Mouse (Mus musculus) CH12.LX (cell line): Measurements from ENCODE around the gene Tac2.

ENCODE experiments used
- ETS1 ChIP-seq: conservative IDR thresholded peaks from 2 replicates; pipeline ENCODE4 v1.6.1; 2012; ENCODE audit warnings: low read depth, mild to moderate bottlenecking, inconsistent platforms, low read length, improper control_type of control experiment, moderate library complexity
- MYC ChIP-seq: IDR thresholded peaks from 2 replicates; pipeline ENCODE4 v1.6.1; 2011; ENCODE audit warnings: low read depth, mild to moderate bottlenecking, improper control_type of control experiment, low read length
- PAX5 ChIP-seq: IDR thresholded peaks from 2 replicates; pipeline ENCODE4 v1.6.1; 2012; ENCODE audit warnings: low read length, inconsistent platforms, mixed read lengths
- UBTF ChIP-seq: IDR thresholded peaks from 2 replicates; pipeline ENCODE4 v1.6.1; 2012; ENCODE audit warnings: low read depth, mild to moderate bottlenecking, inconsistent platforms, low read length, improper control_type of control experiment, moderate library complexity
- ZNF384 ChIP-seq: IDR thresholded peaks from 2 replicates; pipeline ENCODE4 v1.6.1; 2012; ENCODE audit warnings: low read depth, low read length, improper control_type of control experiment, inconsistent platforms

DNA sequence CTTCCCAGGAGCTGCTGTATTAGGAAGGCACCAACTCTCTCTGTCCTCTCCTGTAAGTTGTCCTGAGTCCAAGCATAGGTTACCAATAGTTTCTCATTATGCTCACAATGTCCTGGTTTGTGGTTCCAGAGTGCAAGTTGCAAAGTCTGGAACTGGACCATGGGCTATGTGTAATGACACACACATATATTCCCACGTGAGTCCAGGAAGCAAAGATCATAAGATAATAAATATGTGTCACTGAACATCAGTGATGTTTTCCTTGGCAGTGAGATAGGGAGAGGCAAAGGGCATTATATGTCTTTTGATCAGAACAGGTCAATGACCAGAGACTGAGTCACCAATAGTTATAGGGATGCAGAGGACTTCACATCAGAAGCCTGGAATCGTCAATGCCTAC is 51.7 kb downstream of the Tac2 start, which contains the start of gene Rdh9:
- no peak for TF ChIP-seq ZNF384
- TF ChIP-seq ETS1: no peak
- no peak for TF ChIP-seq MYC
- no peak for TF ChIP-seq PAX5
- no peak for TF ChIP-seq UBTF
